Mouse (Mus musculus) frontal cortex, postnatal 36 days (tissue): ENCODE measurements around the gene Papss2.
A peak's percentile ranks its signal among the peaks of the same experiment; 100 is the strongest.

ENCODE experiments used
- DNase-seq, 2 experiments: peaks; one replicate each; pipeline ENCODE4 v3.0.0; 2022; ENCODE audit warnings: low spot score in 2 of 2

Papss2 gene

DNA sequence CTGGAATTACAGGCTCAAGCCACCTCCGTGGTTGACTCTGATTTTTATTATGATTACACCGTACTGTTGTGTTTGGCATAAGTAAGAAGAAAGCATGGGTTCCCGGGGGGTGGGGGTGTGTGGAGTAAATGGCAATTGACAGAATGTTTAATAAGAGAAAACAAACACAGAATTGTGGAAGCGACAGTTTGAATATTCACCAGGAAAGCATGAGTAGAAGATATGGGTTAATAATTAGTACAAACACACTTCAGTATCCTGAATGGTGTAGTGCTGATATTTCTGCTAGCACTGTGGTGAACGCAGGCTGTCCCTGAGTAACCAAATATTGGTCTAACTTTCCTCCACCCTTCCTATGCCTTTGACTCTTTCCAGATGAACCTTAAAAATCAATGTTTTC is 3.8 kb downstream of the Papss2 start:
- no peak for DNase-seq

- DNase-seq = no peak
These were observed 5.6 kb downstream of the Papss2 start for GRCm38 (mm10) chr19:32601033-32601770.

- DNase-seq = no peak
These were observed 7.9 kb downstream of the Papss2 start for GRCm38 (mm10) chr19:32603466-32603865.

DNA sequence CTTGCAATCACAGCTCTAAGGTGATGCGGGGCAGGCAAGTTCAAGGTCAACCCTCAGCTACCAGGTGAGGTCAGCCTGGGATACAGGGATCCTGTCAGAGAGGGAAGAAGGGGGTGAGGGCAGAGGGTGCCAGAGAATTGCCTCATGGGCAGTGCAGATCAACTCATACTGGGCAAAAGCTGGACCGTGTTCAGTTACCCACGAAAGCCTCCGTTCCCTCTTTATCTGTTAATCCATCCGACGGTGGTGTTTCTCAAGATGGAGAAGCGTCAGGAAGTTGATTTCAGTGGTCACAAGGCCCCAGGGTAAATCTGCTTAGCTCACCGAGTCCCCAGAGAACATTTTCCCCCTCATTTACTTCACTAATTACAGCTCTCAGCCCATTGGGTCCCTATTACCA is 8.5 kb downstream of the Papss2 start:
- DNase-seq = no peak

GRCm38 (mm10) chr19:32604563-32605252 is 9.1 kb downstream of the Papss2 start:
- DNase-seq = no peak

GRCm38 (mm10) chr19:32606227-32606827 is 10.7 kb downstream of the Papss2 start:
- no peak for DNase-seq

DNA sequence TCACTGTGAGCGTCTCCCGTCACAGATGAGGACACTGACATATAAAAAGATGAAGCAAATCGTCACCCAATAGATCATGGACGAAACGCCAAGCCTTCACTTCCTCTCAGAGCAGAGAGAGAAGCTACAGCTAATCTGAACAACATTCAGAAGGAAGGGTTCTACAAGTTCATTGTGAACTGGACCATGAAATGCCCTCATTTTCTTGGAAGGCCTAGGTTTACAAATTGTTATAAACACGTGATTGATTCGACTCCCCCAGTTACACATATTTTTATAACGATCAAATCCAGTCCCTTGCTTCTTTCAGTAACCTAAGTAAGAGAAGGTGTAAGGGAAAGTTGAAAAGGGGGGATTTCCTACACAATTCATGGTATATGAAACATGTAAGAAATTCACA is 11.4 kb downstream of the Papss2 start:
- DNase-seq = no peak

- no peak for DNase-seq
These were observed 15.9 kb downstream of the Papss2 start for GRCm38 (mm10) chr19:32611386-32612092.

DNA sequence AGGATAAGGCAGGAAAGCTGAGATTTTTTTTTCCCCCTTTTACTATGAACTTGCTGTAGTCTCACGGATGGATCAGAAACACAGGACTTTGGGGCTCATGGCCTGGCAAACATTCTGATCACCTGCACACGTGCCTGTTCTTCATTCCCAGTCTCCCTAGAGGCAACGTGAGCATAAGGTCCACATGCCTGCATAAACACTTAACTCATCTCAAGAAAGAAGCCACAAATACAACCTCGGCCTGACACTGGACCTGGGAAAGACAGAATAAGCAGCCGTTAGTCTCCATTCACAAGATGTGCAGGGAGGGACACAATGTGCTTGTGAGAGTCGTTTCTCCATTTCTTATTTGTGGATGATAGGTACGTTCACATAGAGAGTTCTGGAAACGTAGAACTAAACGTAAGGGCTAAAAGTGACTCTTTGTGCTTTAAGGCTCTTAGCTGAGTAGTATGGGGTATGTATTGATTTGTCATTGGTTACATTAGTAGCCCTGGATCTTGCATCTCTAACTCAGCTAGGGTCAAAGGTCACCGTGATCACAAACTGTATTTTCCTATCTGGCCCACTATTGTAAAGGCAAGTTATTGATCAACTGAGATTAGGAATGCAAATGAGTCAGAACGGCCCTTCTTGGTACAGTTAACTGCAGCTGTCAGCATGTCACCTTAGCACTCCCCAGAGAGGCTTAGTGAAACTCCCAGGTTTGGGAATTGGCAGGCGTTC is 18.6 kb downstream of the Papss2 start:
- DNase-seq = no peak

DNA sequence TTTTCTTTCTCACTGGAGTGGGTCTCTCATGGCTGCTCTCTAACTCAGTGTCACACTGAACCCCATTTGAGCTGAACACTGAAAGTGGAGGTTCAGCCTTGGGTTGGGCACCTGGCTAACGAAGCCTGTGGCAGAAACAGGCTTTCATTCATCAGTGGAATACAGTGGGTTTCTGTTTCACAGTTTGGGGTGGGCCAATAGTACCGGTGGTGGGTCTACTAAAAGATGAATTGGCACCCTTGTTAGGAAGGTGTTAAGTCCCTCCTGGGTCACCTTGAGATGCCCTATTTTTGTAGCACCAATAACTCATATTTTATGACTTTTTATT is 19.1 kb downstream of the Papss2 start:
- DNase-seq = no peak

DNA sequence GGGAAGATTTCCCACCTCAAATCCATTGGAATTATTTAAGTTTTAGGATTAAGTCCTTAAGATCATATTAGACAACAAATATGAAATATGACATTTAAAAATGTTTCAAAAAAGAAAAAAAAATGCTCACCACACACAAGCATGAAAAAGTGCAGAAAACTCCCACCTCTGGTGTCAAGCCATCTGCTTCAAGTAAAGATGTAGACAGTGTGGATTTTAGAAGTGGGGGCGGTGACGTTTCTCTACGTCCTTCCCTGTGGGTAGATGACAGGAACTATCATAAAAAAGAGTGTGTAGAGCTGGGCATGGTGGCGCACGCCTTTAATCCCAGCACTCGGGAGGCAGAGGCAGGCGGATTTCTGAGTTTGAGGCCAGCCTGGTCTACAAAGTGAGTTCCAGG is 21.1 kb downstream of the Papss2 start:
- DNase-seq = peak; percentile 5 to 40

DNA sequence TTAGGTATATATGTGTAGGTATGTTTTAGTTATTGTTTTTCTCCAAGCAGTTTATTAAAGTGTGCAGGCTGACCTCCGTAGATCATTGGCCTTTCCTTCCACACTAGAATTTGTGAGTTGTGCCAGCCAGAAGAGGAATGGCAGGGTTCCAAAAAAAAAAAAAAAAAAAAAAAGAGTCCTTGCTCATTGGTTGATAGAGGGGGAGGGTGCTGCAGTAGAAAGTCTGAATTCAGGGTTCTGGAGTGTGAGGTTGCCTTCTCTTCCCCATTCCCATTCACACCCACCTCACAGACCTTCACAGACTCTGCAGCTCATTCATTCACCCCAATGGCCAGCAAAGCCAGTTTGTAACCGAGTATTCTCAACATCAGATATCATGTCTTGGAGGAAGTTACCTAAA is 24.1 kb downstream of the Papss2 start:
- DNase-seq = no peak

DNA sequence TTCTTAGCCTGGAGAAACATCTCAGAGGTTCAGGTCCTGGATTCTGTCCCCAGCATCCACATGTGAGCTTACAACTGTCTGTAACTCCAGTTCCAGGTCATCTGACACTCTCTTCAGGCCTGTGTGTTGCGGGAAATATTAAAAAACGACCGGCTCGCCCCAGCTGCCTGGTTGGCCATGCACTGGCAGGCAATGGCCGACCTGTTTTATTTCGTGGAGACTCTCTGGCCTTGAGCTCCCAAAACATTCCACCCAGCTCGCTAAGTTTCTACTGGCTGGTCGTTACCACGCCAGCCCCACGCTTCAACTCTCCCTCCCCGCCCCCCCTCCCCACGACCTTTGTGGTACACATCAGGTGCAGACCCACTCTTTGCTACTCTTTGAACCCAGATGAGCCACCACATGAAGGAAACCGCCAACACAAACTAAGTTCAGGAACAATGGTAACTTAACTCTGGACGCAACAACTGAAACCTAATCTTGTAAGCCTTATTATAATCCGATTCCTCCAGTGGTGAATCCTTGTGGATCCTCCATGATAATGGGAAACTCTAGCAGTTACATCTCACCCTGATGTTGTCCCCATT is 25.4 kb downstream of the Papss2 start:
- DNase-seq = no peak

- no peak for DNase-seq
These were observed 26.6 kb downstream of the Papss2 start for GRCm38 (mm10) chr19:32622142-32622541.

- no peak for DNase-seq
These were observed 31.3 kb downstream of the Papss2 start for GRCm38 (mm10) chr19:32626768-32627331.

GRCm38 (mm10) chr19:32627631-32628030 is 32.0 kb downstream of the Papss2 start:
- DNase-seq = no peak

- no peak for DNase-seq
These were observed 33.1 kb downstream of the Papss2 start for GRCm38 (mm10) chr19:32628572-32629132.

GRCm38 (mm10) chr19:32634916-32635315 is 39.3 kb downstream of the Papss2 start:
- no peak for DNase-seq

- no peak for DNase-seq
These were observed 42.0 kb downstream of the Papss2 start for GRCm38 (mm10) chr19:32637357-32638275.
